Mouse (Mus musculus): ENCODE data around the gene Wnk1.
"Not testable (repeated sequence)": the region's sequence is repeated elsewhere in the genome, so short reads cannot be mapped to it uniquely, and the experiment has no call there.

The Wnk1 gene

DNA sequence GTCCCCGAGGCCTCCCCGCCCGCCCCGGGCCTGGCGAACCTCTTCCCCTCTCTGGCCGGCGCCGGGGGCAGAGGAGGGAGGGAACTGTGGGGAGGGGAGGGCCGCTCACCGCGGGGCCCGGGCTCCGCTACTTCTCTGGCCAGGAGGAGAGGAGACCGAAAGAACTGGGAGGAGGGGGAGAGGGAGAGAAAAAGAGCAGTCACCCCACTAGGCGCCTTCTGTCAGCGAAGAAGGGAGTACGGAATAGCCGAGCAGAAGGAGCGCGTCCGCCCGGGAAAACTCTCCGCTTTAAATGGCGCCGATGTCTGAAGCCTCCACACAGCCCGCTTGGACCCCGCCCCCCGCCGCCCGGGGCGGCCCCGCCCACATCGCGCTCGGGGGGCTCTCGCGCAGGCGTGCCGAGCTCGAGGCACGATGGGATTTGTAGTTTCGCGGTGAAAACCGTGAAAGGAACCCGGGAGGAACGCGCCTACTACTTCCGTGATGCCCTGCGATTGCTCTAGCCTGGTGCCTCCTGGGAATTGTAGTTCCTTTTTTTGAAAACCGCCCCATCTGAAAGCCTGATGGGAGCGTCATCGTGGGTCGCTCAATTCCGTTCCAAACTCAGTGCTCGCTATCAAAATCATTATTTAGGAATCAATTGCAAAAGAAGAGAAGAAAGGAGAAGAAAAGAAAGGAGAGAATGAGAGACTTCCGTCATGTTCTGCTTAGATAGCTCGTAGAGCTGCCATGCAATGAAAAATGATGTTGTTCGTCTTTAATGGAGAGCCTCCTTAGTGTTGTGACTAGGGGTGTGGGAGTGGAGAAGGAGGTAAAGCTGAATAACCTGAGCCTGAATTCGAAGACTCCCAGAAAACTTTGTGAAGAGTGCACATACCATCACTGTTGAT lies at the start of gene Wnk1:
Gene Wnk1 (minus strand): TSS at position 307 of the 890 bp plus-strand sequence.
- DNase-seq (ENCODE audit: low spot score in 2 of 2), result peak; percentile 98 to 99

DNA sequence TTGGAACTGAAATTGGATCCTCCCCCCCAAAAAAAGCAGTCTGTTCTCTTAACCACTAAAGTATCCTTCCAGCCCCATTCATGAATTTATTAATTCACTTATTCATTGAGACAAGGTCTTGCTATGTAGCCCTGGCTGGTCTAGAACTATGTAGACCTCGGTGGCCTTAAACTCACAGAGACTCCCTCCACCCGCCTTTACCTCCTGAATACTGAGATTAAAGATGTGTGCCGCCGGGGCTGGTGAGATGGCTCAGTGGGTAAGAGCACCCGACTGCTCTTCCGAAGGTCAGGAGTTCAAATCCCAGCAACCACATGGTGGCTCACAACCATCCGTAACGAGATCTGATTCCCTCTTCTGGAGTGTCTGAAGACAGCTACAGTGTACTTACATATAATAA lies 48.6 kb upstream of the Wnk1 start:
- not testable (repeated sequence) for DNase-seq (ENCODE audit: low spot score in 2 of 2)

DNA sequence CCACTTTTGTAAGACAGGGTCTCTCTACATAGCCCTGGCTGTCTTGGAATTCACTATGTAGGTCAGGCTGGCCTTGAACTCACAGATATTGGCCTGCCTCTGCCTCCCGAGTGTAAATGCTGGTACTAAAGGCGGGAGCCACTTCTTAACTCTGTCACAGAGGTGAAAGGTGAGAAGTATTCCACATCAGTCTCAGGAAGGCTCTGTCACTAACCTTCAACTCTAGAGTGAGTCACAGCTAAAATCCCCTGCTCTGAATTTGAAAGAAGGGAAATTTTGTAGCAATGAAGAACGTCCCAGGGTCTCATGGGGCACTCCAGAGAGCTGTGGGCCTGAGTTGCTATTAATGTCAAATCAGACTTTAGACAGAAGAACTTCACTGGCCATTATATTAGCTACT lies 47.4 kb upstream of the Wnk1 start:
- DNase-seq (ENCODE audit: low spot score in 2 of 2), result no peak

DNA sequence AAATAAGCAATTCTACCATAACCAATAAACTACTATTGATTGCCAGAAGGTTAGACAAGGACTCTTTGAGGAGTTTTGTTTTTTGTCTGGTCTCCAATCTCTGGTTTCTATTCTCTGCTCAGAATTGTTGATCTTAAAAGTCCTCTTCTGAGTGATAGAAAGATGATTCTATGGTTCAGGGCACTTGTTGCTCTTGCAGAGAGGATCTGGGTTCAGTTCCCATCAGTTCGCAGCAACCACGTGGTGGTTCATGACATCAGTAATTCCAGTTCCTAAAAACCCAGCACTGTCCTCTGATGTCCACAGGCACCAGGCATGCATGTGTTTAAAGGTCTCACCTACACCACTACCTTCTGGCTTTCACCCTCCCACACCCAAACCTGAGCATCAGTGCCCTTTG lies 46.5 kb upstream of the Wnk1 start:
- DNase-seq (ENCODE audit: low spot score in 2 of 2), result no peak

DNA sequence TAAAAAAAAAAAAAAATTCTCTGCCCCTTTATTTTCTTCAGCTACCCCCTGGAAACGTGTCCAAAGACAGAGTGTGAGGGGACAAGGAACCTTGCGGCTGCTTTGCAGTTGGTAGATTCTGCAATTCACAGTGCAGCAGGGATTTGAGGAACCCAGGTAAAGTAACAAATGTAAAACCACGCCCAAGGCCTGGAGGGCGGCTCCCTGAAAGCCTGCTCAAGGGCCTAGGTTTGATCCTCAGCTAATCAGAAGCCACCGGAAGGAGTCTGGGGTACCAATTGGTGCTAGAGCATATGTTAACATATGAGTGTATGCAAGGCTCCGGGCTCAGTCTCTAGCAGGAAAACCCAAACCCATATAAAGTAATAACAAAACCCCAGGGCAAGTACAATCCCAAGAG lies 45.0 kb upstream of the Wnk1 start:
- DNase-seq (ENCODE audit: low spot score in 2 of 2), result no peak

DNA sequence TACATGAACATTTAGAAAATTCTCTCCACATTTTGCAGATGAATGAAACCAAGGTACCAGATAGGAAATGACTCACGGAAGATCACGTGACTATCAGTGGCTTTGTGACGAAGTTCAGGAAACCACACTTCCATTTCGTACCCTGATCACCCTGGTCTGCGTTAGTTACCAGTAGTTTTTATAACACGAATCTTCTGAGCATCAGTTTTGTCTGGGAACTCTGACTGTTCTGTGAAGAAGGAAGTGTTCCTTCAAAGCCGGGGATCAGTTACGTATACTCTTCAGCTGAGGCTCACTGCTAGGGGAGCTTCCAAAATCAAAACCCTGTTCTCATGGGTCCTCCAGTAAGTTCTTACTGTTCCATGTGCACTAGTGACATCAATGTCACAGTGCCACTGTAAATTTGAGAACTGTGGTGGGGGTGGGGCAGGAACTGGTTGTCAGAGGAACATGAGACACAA lies 44.5 kb upstream of the Wnk1 start:
- DNase-seq (ENCODE audit: low spot score in 2 of 2), result no peak

DNA sequence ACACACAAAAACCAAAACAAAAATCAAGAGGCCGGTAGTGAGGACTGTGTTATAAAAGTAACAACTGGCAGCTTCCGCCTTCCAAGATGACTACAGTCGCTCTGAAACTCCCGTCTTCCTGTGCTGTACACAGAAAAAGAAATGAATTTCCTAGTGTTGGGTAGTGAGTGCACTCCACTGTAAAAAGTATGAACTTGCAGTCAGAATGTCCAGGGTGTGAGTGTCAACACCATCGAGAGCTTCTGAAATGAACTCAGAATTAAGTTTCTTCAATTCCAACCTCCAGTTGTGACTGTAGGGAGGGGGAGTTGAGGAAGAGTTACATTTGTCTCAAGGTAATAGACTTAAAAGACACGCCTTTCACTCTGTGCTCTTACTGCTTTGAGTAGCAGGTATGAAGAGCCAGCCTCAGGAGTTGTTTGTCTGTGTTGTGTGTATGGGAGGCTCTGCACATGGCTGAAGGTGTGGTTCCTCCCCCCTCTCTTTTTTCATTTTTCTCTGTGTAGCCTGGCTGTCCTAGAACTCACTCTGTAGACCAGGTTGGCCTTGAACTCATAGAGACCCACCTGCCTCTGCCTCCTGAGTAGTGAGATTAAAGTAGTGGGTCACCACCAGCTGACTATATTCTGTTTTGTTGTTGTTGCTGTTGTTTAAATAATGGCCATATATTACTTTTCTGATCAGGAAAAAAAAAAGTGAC lies 43.9 kb upstream of the Wnk1 start:
- DNase-seq (ENCODE audit: low spot score in 2 of 2), result no peak

DNA sequence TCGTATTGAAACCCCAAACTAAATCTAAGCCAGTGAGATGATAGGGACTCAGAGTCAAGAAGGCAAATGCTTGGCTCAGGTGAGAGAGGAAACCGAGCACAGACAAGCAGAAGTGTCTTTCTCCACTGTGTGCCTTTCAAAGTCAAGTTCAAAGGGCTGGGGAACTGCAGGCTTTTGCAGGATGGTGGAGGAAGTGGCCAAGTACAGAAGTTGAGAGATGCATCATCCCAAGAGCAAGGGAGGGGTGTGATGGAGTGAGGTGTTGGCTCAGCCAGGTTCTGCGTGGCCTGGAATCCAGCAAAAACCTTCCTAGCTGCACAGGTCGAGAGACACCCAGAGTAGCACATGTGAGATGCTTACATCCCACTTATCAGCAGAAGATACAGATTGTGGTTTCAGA lies 43.0 kb upstream of the Wnk1 start:
- no peak for DNase-seq (ENCODE audit: low spot score in 2 of 2)

DNA sequence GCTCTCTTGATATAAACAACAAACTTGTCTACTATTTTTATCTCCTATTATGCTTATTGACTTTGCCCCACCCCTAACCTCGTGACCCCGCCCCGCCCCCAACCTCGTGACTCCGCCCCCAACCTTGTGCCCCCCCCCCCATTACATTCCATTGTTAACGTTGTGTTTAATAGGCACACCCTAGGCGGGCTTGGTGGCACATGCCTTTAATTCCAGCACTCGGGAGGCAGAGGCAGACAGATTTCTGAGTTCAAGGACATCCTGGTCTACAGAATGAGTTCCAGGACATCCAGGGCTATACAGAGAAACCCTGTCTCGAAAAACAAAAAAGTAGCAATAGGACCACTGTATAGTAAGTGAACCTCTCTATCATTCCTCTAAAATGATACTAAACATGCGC lies 41.1 kb upstream of the Wnk1 start:
- no peak for DNase-seq (ENCODE audit: low spot score in 2 of 2)

DNA sequence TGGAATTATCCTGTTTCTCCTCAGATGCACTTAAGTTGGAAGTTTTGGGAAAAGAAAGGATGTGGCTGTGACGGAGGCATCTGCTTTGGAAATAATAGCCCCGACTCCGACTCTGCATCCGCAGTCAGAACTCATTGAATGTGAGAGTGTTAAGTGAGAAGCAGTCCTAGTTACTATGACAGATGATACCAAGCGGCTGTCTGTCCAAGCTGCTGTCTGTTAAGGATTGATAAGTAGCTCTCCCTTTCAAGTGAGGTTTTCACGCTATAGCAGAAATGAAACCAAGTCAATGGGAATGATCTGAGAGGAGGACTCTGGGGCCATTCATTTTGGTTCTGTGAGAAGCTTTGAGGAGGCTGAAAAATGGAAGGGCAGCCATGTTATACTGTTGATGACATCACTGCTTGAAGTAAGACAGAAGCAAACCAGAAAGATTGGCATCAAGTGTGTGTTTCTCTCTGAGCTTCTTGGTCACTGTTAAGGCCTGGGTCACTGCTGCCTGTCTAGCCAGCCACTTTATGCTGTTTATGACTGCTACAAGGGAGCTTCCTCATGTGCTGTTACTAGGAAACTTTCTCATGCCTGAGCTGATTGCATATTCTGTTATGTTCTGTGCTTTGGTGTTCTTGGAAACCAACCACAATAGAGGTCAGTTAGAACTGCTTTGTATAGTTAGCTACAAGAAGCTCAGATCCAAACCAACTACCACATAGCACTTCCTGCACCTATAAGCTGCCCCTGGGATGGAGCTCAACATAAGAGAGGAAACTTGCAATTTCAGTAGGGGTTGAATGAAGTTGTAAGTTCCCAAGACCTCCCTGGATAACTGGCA lies 38.4 kb upstream of the Wnk1 start:
- no peak for DNase-seq (ENCODE audit: low spot score in 2 of 2)

DNA sequence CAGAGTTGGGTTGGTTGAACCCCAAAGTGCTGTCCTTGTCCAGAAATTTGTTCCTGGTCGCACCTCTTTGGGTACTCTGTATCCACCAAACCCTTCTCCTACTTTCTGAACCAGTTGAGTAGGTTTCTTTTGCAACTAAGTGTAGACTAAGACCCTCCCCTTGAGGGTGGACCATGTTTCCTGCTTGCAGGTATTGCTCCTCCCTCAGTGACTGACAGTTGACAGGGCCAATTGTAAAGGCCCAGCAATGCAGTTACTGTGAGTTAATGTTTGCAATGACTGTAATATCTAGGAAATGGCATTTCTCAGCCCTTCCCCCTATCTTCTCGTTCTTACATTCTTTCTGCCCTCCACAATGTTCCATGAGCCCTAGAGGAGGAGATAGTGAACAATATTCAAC lies 34.2 kb upstream of the Wnk1 start:
- DNase-seq (ENCODE audit: low spot score in 2 of 2), result no peak

DNA sequence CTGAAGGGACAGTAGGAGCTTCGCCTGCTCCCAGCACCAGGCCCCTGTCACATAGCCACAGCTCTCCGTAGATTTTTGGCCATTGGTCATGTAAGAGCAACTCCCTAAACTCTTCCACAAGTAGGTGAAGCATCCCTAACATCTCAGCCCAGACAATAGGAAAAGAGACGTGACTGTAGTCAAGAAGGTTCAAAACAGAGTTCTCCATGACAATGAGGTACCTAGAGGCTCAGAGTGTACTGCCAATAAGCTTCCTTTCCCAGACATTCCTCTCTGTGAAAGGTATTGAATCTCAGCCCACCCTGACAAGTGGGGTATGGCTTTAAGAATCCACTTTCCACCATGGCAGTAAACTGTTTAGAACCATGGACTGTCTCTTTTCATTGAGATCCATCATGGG lies 31.1 kb upstream of the Wnk1 start:
- DNase-seq (ENCODE audit: low spot score in 2 of 2), result no peak

DNA sequence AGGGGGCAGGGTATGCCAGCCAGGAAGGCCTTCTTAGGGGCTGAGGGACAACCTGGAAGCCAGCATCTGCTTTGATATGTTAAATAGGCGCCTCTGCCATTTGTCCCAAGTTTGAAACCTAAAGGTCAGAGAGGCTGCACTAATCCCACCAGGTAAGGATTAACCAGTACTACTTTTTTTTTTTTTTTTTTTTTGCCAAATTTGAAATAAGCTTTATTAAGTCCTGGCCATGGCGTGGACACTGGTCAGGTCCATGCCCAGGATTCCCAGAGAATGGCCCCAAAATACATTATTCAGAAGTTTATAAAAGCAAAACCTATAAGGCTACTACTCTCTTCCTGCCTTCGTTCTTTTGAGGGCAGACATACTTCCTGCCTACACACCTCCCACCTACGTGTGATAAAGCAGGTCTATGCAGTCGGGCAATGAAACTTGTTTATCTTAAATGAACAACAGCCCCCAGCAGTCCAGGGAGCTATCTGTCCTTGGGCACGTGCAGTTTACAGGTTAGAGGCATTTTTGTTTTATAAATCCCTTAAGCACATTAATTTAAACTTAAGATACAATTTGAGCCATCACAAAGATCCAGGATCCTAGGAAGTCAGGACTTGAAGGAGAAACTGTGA lies 27.2 kb upstream of the Wnk1 start:
- no peak for DNase-seq (ENCODE audit: low spot score in 2 of 2)

DNA sequence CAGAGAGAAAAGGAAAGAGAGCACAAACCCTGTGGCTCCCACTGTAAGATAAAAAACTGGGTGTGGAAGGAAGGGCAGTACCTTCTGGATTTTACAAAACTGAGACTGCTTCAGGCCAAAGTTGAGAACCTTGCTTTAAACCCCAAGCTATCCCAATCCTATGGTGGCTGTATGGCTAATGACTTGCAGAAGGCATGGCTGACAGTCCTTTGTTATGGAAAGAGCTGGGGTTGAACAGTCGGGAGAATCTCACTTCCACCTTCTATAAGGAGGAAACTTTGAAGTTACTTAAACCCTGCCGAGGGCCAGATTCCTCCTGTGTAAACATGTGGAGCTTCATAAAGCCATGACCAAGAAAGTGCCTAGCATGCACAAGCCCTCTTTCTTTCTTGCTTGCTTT lies 26.2 kb upstream of the Wnk1 start:
- DNase-seq (ENCODE audit: low spot score in 2 of 2), result no peak

DNA sequence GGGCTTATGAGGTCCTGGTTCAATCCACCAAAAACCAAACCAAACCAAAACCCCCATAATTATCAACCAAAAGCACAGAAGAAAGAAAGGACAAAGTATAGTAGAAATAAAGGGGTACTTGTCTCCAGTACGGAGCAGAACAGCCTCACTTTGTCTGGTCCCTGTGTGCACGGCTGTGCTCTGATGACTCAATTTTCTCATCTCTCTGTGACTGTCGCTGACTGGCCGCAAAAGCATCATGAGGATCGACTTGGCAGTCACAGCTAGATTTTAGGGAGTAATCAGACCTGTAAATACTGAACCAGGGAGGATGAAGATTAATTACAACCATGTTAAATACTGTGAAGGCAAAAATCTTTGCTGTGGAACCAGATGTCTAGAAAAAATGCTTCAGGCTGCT lies 24.5 kb upstream of the Wnk1 start:
- no peak for DNase-seq (ENCODE audit: low spot score in 2 of 2)

DNA sequence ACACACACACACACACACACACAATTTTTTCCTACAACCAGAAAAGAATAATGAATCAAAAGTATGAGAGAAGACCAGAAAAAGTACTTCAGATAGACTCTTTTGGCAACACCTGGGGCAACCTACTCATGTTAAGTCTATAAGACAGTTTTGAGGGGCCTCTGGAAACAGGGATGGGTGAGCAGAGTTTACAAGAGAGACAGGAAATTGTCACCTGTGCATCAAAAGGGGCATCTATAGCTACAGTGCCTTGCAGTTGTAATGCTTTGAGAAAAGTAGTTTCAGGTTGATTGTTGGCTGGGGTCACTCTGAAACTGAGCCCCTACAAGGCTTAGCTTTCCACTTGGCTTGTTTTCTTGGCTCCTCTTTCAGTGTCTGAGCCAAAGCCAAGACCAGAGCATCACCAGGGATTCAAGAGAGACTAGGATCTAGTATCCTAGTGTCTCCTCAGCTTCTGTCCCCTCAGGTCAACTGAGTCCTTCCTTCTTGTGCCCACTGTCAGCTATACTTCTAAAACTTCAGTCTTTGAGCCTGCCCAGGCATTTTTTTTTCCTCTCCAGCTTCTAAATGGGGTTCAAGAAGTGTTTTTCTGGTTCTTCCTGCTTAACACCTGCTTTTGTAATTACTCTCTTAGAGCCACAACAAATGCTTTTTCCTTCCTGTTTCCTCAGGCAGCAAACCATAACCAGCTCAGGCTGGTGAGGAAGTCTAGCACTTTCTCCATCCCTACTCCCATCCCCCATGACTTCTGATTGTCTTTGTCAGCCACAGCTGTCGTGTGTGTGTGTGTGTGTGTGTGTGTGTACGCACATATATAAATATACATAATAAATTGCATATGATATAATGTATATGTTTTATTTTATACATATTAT lies 17.4 kb upstream of the Wnk1 start:
- DNase-seq (ENCODE audit: low spot score in 2 of 2), result no peak

DNA sequence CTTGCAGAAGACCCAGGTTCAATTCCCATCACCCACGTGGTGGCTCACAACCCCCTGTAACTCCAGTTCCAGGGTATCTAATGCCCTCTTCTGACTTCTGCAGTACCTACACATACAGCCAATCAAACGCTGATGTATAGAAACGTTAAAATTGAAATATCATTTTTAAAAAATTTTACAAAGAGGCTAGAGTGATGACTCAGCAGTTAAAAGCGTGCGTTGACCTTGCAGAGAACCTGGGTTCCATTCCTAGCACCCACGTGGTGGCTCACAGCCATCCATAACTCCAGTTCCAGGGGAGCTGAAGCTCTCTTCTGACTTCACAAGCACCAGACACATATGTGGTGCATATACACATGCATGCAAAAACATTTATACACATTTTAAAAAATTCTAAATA lies 15.9 kb upstream of the Wnk1 start:
- no peak for DNase-seq (ENCODE audit: low spot score in 2 of 2)

DNA sequence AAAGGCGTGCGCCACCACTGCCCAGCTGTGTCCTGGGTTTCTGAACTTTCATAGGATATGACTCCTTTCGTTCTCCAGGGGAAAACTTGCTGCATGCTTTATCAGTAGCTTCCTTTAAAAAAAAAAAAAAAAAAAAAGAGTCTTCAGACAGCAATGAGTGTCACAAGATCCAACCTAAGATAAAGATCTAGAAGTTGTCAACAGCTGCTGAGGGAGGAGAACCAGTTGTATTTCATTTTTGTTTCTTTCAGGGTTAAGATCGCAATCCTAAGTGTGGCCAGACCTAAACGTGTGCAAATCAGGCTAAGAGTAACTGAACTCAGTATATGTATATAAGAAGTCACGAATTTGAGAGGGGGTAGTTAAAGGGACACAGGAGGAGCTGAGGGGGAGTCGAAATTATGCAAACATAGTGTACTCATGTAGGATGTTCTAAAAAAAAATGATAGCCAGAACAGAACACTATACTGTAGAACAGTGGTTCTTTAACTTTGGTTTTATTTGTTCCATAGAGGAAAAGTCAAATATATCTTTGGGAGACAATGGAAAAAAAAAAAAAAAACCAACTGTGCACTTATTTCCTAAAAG lies 9.3 kb upstream of the Wnk1 start:
- no peak for DNase-seq (ENCODE audit: low spot score in 2 of 2)

DNA sequence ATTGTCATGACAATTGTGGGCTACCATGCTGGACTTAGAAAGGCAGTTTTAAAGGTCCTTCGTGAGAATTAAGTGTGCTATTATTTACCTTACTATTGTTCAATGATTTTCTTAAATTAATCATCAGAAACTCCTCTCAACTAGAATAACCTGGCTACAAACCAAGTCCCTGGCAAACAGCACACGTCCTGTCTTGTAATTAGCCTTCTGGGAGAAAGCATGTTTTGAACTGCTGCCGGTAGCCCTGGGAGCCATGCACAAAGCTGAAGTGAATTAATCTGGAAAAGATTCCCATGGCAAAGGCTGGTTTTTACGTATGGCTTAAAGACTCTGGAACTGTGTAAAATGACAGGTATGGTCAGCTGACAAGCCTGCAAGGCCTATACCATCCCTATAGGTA lies 6.9 kb upstream of the Wnk1 start:
- DNase-seq (ENCODE audit: low spot score in 2 of 2), result no peak

DNA sequence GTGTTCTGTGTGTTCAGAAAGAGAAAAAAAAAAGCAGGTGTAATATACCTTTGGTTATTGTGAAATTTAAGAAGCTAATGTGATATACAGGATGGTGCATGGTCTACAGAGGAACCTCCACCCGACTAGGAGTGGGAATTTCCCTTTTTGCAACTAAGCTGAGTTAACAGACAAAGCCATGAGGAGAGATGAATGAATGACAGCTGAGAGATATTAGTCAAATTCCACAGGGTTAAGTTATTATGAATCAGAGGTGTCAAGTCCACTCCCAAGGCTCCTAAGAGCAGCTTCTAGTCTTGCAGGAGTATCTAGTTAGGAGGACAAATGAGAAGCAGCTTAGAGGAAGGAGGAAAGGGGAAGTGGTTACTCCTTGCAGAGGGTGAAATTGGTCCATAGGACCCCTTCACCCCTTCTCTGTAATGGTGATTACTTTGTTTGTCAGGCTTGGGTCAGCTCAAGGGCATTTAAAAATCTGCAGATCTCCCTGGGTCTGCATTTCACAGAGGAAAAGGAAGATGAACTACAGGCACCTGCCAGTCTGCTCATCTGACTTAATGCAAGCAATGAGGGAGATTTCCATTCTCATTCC lies 4.3 kb upstream of the Wnk1 start:
- DNase-seq (ENCODE audit: low spot score in 2 of 2), result no peak

Data from right cerebral cortex, postnatal 10 days (tissue).